In the genomic region with DNA sequence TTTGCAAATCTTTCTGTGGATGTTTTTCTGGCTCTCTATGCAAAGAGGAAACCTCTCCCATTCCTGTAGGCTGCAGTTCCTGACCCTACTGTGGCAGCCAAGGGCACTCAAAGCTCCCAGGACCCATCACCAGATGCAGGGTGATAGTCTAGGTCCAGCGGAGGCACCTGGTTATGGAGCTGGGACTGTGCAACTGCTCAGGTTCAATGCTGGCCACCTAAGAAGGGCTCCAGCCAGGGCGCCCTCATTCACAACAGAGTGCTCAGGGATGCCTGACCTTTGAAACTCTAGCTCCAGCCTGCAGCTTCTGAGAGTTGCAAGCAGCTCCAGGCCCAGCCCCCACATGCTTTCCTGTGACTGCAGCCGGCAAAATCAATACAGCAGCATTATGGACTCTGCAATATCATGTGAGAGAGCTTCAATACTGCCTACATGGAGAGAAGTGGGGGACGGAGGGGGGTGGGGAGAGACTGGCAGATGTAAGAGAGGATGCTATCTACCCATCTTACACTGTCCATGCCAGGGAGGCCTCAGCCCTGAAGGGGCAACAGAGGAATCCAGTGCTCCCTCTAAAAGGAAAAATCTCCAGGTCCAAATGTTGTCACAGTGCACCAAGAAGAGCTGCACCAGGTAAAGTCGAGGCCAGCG, we compare ENCODE assay signal across 8 mouse cellular contexts. TPM values are rescaled to one million over a fixed set of nuclear protein-coding genes. Genes with fewer than 3 reads are reported as not detected.
DNase-seq lines count a peak whose midpoint lies in the region; TF ChIP-seq lines count a peak whose summit lies in the region.

No protein-coding gene starts in this region.

- H3K9me3 ChIP-seq in midbrain, embryonic 10.5 days (replicated peaks): no peaks in the 10 kb centered on the region

- H3K4me3 ChIP-seq in kidney, adult 2 months (ENCODE audit: insufficient read depth, low read depth, low read length): no peak overlapping the region
- H3K4me3 ChIP-seq in midbrain, embryonic 10.5 days: no peak overlapping the region

- intact Hi-C loops in gastrocnemius, postnatal 36 days (cut with DNase I): no loop called here
- intact Hi-C loops in gastrocnemius, postnatal 14 days (cut with DNase I; ENCODE audit: low total_unique reads): no loop called here

- H3K27ac ChIP-seq in kidney, adult 2 months (ENCODE audit: insufficient read depth, low read depth, low read length): peak overlapping the region; percentile 62
- peak overlapping the region; percentile 59; the same call in 1 of the 2 replicates for H3K27ac ChIP-seq in midbrain, embryonic 10.5 days (replicated peaks)

- DNase-seq in gastrocnemius, adult 18-20 months (ENCODE audit: low spot score): peak; percentile 21
- DNase-seq in gastrocnemius, postnatal 36 days: no peak
- peak; percentile 29 for DNase-seq in gastrocnemius, postnatal 14 days
- DNase-seq in kidney, adult 2 months: peak; percentile 78
- no peak for DNase-seq in midbrain, embryonic 10.5 days (ENCODE audit: low spot score)
- no peak for DNase-seq in testis, postnatal 14 days (ENCODE audit: low spot score)
- DNase-seq in retina, postnatal 1 day: no peak
- no peak for DNase-seq in thymus, postnatal 14 days

- H3K4me1 ChIP-seq in kidney, adult 2 months (ENCODE audit: control insufficient read depth, insufficient read depth, low read length): peaks cover 19% of the 10 kb centered on the region
- H3K4me1 ChIP-seq in midbrain, embryonic 10.5 days: peaks cover 30% of the 10 kb centered on the region

- WGBS in kidney, adult 2 months: 44% methylated on average over 6 of the region's 6 CpGs
- WGBS in midbrain, embryonic 10.5 days: 71% methylated on average over 6 of the region's 6 CpGs

- H3K27me3 ChIP-seq in kidney, adult 2 months (replicated peaks; ENCODE audit: control insufficient read depth, insufficient read depth, low read length): no peaks in the 10 kb centered on the region
- H3K27me3 ChIP-seq in midbrain, embryonic 10.5 days (ENCODE audit: low read depth, poor library complexity, severe bottlenecking): no peaks in the 10 kb centered on the region

- no peak for TF ChIP-seq CTCF in kidney, adult 2 months (conservative IDR thresholded peaks at IDR 0.05; ENCODE audit: insufficient read depth, insufficient read length, low read depth, low read length)

- no peaks in the 10 kb centered on the region for H3K36me3 ChIP-seq in kidney, adult 2 months (ENCODE audit: control insufficient read depth, insufficient read depth, low read length)
- H3K36me3 ChIP-seq in midbrain, embryonic 10.5 days: no peaks in the 10 kb centered on the region

- TF ChIP-seq POLR2A in kidney, adult 2 months (IDR thresholded peaks at IDR 0.05; ENCODE audit: low read depth, low read length): no peak

RNA-seq across cellular contexts. Expression of a gene that starts 24.3 kb away (rescaled TPM):
- 1 to 10 TPM; 5.8 to 8.1 TPM for total RNA-seq in gastrocnemius, adult 18-20 months (2021)
- 1 to 10 TPM; 6.7 to 7.2 TPM for total RNA-seq in gastrocnemius, postnatal 36 days (2021)
- total RNA-seq in gastrocnemius, postnatal 14 days (2021): 10 to 100 TPM in 1 of 2 experiments, 1 to 10 TPM in 1; 9.2 to 10.6 TPM
- 6.9 and 7.2 TPM in 2 replicates for polyA plus RNA-seq in kidney, adult 2 months (2012; rRNA removed)
- polyA plus RNA-seq in midbrain, embryonic 10.5 days (2016; fragmentation: Nextera tagmentation; extraction: Ambion mirVana): 21.2 and 27.0 TPM in 2 replicates

Comparison
In these comparisons a context has a peak if more than half of its experiments do, and no peak if none do; other contexts are left out.
1. DNase-seq: peak in gastrocnemius, adult 18-20 months (single experiment), gastrocnemius, postnatal 14 days (single experiment) and kidney, adult 2 months (single experiment); none in gastrocnemius, postnatal 36 days (0 of 2), midbrain, embryonic 10.5 days (single experiment), testis, postnatal 14 days (single experiment), retina, postnatal 1 day (single experiment) and thymus, postnatal 14 days (single experiment).